Mouse (Mus musculus): ENCODE measurements at regions not wholly inside any gene's neighbourhood (a gene's known extent, or its start where the extent isn't known, plus 50 kb on each side); places are given as distances from the start of the nearest gene placed in this dataset.

DNA sequence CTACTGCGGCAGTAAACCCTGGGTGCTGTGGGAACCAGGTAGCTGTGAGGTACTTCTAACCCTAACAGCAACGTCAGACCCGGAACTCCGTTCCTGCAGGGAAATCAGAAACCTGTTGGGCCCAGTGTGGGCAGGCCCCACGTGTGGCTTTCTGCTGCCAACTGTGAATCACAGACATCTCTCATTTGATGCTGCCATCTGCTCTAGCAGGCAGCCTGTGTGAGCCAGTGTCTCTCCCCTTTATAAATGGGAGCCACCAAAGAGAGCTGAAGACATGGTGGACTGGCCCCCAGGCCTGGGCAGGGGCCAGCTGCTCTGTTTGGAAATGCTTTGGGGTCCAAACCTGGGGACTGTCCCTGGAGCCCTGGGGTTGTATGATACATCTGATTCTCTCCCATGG is 71.1 kb upstream of the Kcng1 start:
- Histone ChIP-seq H3K27me3 (ENCODE audit: control insufficient read depth, insufficient read depth, low read length) (no peaks in the 10 kb centered on the region), H3K27ac (replicated peaks; ENCODE audit: low read depth, low read length) (no peak overlapping the region), H3K36me3 (ENCODE audit: control insufficient read depth, insufficient read depth, low read length) (no peaks in the 10 kb centered on the region), H3K4me2 (ENCODE audit: low read depth, severe bottlenecking) (no peak overlapping the region), H3K9me3 (ENCODE audit: control insufficient read depth, low read length) (no peaks in the 10 kb centered on the region), H3K4me1 (ENCODE audit: control insufficient read depth, insufficient read depth, low read length) (peaks cover 11% of the 10 kb centered on the region), H3K4me3 (ENCODE audit: low read depth, low read length) (no peak overlapping the region), H3K9ac (ENCODE audit: low read length) (no peak overlapping the region)
- WGBS, result 72% methylated on average over 5 of the region's 5 CpGs
- no peak for ATAC-seq (ENCODE audit: insufficient number of reproducible peaks, low FRiP score, low TSS enrichment, low read depth)
- DNase-seq (ENCODE audit: low spot score), result no peak

DNA sequence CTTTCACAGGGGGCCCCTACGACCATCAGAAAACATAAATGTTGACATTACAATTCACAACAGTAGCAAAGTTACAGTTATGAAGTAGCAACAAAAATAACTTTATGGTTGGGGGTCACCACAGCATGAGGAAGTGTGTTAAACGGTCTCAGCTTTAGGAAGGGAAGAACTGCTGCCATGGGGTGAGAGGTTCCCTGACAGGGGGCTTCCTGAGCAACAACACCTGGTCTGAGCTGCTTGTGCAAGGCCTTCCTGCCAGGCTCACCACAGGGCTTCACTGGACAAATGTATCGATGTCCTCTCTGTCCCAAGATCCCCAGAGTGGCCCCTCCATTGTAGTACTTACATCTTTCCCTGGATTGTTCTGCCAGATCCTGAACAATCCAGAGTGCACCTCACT is 70.7 kb upstream of the Kcng1 start:
- Histone ChIP-seq H3K4me3 (ENCODE audit: low read depth, low read length) (no peak overlapping the region), H3K9me3 (ENCODE audit: control insufficient read depth, low read length) (no peaks in the 10 kb centered on the region), H3K36me3 (ENCODE audit: control insufficient read depth, insufficient read depth, low read length) (no peaks in the 10 kb centered on the region), H3K27me3 (ENCODE audit: control insufficient read depth, insufficient read depth, low read length) (no peaks in the 10 kb centered on the region), H3K4me2 (ENCODE audit: low read depth, severe bottlenecking) (no peak overlapping the region), H3K9ac (ENCODE audit: low read length) (no peak overlapping the region), H3K27ac (replicated peaks; ENCODE audit: low read depth, low read length) (no peak overlapping the region), H3K4me1 (ENCODE audit: control insufficient read depth, insufficient read depth, low read length) (peaks cover 11% of the 10 kb centered on the region)
- no peak for DNase-seq (ENCODE audit: low spot score)
- no peak for ATAC-seq (ENCODE audit: insufficient number of reproducible peaks, low FRiP score, low TSS enrichment, low read depth)
- 52% methylated on average over 3 of the region's 3 CpGs for WGBS

DNA sequence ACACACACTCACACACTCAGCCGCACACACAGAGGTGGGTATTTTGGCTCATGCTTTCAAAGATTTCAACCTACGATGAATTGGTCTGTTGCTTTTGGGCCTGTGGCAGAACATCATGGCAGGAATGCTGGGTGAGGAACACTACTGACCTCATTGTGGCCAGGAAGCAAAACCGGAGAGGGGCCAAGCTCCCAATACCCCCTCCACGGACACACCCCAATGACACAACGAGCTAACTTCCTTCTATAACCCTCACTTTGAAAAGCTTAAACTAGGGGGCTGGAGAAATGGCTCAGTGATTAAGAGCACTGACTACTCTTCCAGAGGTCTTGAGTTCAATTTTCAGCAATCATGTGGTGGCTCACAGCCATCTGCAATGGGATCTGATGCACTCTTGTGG is 63.8 kb upstream of the Kcng1 start:
- 89% methylated on average over 5 of the region's 5 CpGs for WGBS
- no peaks in the 10 kb centered on the region for H3K27me3 ChIP-seq (ENCODE audit: control insufficient read depth, insufficient read depth, low read length)

DNA sequence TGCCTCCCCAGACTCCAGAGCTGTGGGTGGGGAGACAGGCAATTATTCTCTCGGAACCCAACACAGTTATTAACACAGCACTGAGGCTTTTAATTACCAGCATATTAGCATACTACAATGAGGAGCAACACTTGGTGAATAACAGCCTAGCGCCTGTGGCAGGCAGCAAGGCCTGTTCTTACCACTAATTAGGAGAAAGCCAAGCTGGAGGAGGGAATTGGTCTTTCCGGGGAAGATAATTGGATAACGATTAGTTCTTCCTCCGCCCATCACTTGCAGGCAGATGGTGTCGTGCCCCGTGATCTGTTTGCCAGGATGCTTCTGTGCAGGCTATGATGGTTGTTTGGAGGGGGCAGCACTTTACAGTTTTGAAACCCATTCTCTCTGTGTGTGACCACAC is 62.2 kb upstream of the Kcng1 start:
- no peak overlapping the region for H3K27ac ChIP-seq (replicated peaks; ENCODE audit: low read depth, low read length)

More for the DNA sequence above, 63.8 kb upstream of the Kcng1 start:
- Histone ChIP-seq H3K9me3 (ENCODE audit: control insufficient read depth, low read length) (no peaks in the 10 kb centered on the region), H3K36me3 (ENCODE audit: control insufficient read depth, insufficient read depth, low read length) (no peaks in the 10 kb centered on the region), H3K4me2 (ENCODE audit: low read depth, severe bottlenecking) (no peak overlapping the region), H3K4me1 (ENCODE audit: control insufficient read depth, insufficient read depth, low read length) (no peaks in the 10 kb centered on the region), H3K9ac (ENCODE audit: low read length) (no peak overlapping the region), H3K27ac (replicated peaks; ENCODE audit: low read depth, low read length) (no peak overlapping the region), H3K4me3 (ENCODE audit: low read depth, low read length) (no peak overlapping the region)
- ATAC-seq (ENCODE audit: insufficient number of reproducible peaks, low FRiP score, low TSS enrichment, low read depth) (no peak), DNase-seq (ENCODE audit: low spot score) (no peak)

DNA sequence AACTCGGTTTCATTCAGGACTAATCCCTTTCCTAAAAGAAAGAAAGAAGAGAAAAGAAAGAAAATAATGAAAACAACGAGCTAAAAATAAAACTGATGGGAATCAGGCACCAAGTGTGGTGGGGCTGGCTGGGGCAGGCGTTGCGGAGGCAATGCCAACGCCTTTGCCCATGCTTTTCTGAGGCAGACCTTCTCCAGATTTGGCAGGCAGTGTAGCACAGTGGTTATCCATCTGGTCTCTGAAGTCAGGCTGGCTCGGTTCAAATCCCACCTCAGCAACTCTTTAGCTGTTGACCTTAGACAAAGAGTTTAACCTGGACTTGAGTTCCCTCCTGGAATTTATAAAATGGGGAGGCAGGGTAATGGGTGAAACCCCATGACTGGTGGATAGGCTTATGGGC is 57.3 kb upstream of the Kcng1 start:
- no peak overlapping the region for H3K4me3 ChIP-seq (ENCODE audit: low read depth, low read length)
- no peaks in the 10 kb centered on the region for H3K9me3 ChIP-seq (ENCODE audit: control insufficient read depth, low read length)
- no peak overlapping the region for H3K9ac ChIP-seq (ENCODE audit: low read length)
- WGBS, result 86% methylated on average over 6 of the region's 6 CpGs
- H3K4me2 ChIP-seq (ENCODE audit: low read depth, severe bottlenecking), result no peak overlapping the region
- no peak overlapping the region for H3K27ac ChIP-seq (replicated peaks; ENCODE audit: low read depth, low read length)
- H3K27me3 ChIP-seq (ENCODE audit: control insufficient read depth, insufficient read depth, low read length), result no peaks in the 10 kb centered on the region
- DNase-seq (ENCODE audit: low spot score), result no peak
- no peak for ATAC-seq (ENCODE audit: insufficient number of reproducible peaks, low FRiP score, low TSS enrichment, low read depth)
- H3K4me1 ChIP-seq (ENCODE audit: control insufficient read depth, insufficient read depth, low read length), result no peaks in the 10 kb centered on the region; the same call in 1 of the 2 replicates
- no peaks in the 10 kb centered on the region for H3K36me3 ChIP-seq (ENCODE audit: control insufficient read depth, insufficient read depth, low read length)

More for the DNA sequence above, 62.2 kb upstream of the Kcng1 start:
- Histone ChIP-seq H3K4me2 (ENCODE audit: low read depth, severe bottlenecking) (no peak overlapping the region), H3K9me3 (ENCODE audit: control insufficient read depth, low read length) (no peaks in the 10 kb centered on the region), H3K36me3 (ENCODE audit: control insufficient read depth, insufficient read depth, low read length) (no peaks in the 10 kb centered on the region), H3K4me1 (ENCODE audit: control insufficient read depth, insufficient read depth, low read length) (no peaks in the 10 kb centered on the region), H3K27me3 (ENCODE audit: control insufficient read depth, insufficient read depth, low read length) (no peaks in the 10 kb centered on the region), H3K4me3 (ENCODE audit: low read depth, low read length) (no peak overlapping the region), H3K9ac (ENCODE audit: low read length) (no peak overlapping the region)
- WGBS, result 21% methylated on average over 7 of the region's 7 CpGs
- no peak for DNase-seq (ENCODE audit: low spot score)
- ATAC-seq (ENCODE audit: insufficient number of reproducible peaks, low FRiP score, low TSS enrichment, low read depth), result no peak

DNA sequence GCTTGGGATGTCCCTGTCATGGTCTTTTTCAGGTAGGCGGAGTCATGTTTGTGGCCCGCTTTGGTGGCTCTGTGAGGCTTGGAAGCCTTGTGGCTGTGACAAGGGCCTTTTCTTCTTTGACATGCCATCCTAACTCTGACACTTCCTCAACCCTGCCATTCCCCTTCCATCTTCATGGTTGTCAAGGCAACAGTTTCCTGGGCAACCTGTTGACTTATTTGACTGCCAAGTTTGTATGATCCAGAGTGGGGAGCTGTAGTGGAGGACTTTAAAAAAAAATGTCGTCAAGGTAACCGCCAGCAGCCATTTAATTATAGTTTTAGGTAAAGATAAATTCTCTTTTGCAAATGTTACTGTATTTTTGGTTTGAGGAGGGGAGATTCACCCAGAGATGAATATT is 56.8 kb upstream of the Kcng1 start:
- no peak overlapping the region for H3K4me2 ChIP-seq (ENCODE audit: low read depth, severe bottlenecking)
- H3K4me1 ChIP-seq (ENCODE audit: control insufficient read depth, insufficient read depth, low read length), result no peaks in the 10 kb centered on the region; the same call in 1 of the 2 replicates
- DNase-seq (ENCODE audit: low spot score), result no peak
- H3K36me3 ChIP-seq (ENCODE audit: control insufficient read depth, insufficient read depth, low read length), result no peaks in the 10 kb centered on the region
- no peak overlapping the region for H3K27ac ChIP-seq (replicated peaks; ENCODE audit: low read depth, low read length)
- no peak overlapping the region for H3K4me3 ChIP-seq (ENCODE audit: low read depth, low read length)
- no peak overlapping the region for H3K9ac ChIP-seq (ENCODE audit: low read length)
- no peak for ATAC-seq (ENCODE audit: insufficient number of reproducible peaks, low FRiP score, low TSS enrichment, low read depth)
- no peaks in the 10 kb centered on the region for H3K27me3 ChIP-seq (ENCODE audit: control insufficient read depth, insufficient read depth, low read length)
- 87% methylated on average over 4 of the region's 4 CpGs for WGBS
- no peaks in the 10 kb centered on the region for H3K9me3 ChIP-seq (ENCODE audit: control insufficient read depth, low read length)

DNA sequence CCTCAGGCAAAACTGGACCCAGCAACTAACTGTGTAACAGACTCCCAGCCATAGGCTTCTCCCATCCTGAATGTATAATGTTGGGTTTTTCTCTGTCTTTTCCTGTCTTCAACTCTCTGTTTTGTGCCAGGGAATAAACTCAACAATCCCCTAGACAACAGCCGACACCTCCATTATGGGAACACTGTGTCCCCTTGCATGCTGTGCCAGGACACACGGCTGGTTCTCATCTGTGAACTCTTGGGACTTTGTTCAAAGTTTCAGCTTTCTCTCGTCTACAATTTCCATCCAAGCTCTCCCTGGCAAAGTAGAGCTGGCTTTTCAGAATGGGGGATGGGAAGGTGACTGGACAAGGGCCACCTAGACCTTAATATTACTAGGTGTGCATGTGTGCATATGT is 56.1 kb upstream of the Kcng1 start:
- no peaks in the 10 kb centered on the region for H3K9me3 ChIP-seq (ENCODE audit: control insufficient read depth, low read length)
- H3K27ac ChIP-seq (replicated peaks; ENCODE audit: low read depth, low read length), result no peak overlapping the region
- 78% methylated on average over 3 of the region's 3 CpGs for WGBS
- H3K4me2 ChIP-seq (ENCODE audit: low read depth, severe bottlenecking), result no peak overlapping the region
- ATAC-seq (ENCODE audit: insufficient number of reproducible peaks, low FRiP score, low TSS enrichment, low read depth) (no peak), DNase-seq (ENCODE audit: low spot score) (no peak)
- H3K9ac ChIP-seq (ENCODE audit: low read length), result no peak overlapping the region
- no peaks in the 10 kb centered on the region; the same call in 1 of the 2 replicates for H3K4me1 ChIP-seq (ENCODE audit: control insufficient read depth, insufficient read depth, low read length)
- H3K27me3 ChIP-seq (ENCODE audit: control insufficient read depth, insufficient read depth, low read length), result no peaks in the 10 kb centered on the region
- H3K4me3 ChIP-seq (ENCODE audit: low read depth, low read length), result no peak overlapping the region
- H3K36me3 ChIP-seq (ENCODE audit: control insufficient read depth, insufficient read depth, low read length), result no peaks in the 10 kb centered on the region

DNA sequence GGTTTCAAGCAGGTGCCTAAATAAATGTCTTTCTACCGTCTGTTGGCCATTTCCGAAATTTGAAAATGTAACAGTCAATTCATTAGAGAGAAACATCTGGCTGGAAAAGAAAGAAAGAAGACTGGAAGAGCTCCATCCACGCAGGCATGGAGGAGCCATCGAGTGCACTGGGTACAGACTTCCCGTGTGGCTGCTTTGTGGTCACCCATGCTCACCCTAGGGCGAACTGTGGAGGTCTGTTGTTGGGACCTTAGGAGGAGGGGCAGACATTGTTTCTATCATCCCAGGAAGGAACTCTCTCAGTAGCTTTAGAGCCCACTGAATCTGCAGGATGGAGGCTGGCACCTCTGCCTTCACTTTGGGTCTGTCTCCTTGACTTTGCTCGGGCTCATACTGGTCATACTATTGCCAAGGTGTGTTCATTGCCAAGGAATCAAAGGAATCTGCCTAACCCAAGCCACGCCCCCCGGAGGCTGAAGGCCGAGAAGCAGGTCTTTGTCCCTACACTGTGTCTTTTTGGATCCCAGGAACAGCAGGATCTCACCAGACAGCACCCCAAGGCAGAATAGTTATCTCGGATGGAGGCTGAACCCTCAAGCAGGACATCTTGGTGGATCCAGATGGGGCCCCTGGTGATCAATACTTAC is 54.3 kb upstream of the Kcng1 start:
- H3K4me3 ChIP-seq (ENCODE audit: low read depth, low read length), result no peak overlapping the region
- WGBS, result 88% methylated on average over 11 of the region's 11 CpGs
- no peaks in the 10 kb centered on the region for H3K36me3 ChIP-seq (ENCODE audit: control insufficient read depth, insufficient read depth, low read length)
- no peaks in the 10 kb centered on the region; the same call in 1 of the 2 replicates for H3K4me1 ChIP-seq (ENCODE audit: control insufficient read depth, insufficient read depth, low read length)
- ATAC-seq (ENCODE audit: insufficient number of reproducible peaks, low FRiP score, low TSS enrichment, low read depth) (no peak), DNase-seq (ENCODE audit: low spot score) (no peak)
- no peak overlapping the region for H3K27ac ChIP-seq (replicated peaks; ENCODE audit: low read depth, low read length)
- no peaks in the 10 kb centered on the region for H3K9me3 ChIP-seq (ENCODE audit: control insufficient read depth, low read length)
- no peak overlapping the region for H3K4me2 ChIP-seq (ENCODE audit: low read depth, severe bottlenecking)
- H3K9ac ChIP-seq (ENCODE audit: low read length), result no peak overlapping the region
- no peaks in the 10 kb centered on the region for H3K27me3 ChIP-seq (ENCODE audit: control insufficient read depth, insufficient read depth, low read length)

DNA sequence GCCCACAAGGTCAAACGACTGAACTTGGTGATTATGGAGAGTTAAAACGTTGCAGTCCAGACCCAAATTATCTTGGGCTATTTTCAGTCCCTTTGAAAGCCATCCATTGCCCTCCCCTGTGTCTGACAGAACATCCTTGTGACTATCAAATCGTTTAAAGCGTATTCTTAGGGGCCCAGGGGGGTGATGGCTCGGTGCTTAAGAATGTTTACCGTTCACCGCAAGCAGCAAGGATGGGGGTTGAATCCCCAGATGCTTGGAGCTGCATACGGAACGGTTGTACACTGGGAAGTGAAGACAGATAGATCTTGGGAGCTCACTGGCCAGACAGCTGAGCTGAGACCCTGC is 52.7 kb upstream of the Kcng1 start:
- H3K4me3 ChIP-seq (ENCODE audit: low read depth, low read length), result no peak overlapping the region
- no peaks in the 10 kb centered on the region; the same call in 1 of the 2 replicates for H3K4me1 ChIP-seq (ENCODE audit: control insufficient read depth, insufficient read depth, low read length)
- ATAC-seq (ENCODE audit: insufficient number of reproducible peaks, low FRiP score, low TSS enrichment, low read depth), result no peak
- 48% methylated on average over 9 of the region's 9 CpGs for WGBS
- no peak overlapping the region for H3K4me2 ChIP-seq (ENCODE audit: low read depth, severe bottlenecking)
- H3K9ac ChIP-seq (ENCODE audit: low read length), result no peak overlapping the region
- no peaks in the 10 kb centered on the region for H3K36me3 ChIP-seq (ENCODE audit: control insufficient read depth, insufficient read depth, low read length)
- H3K9me3 ChIP-seq (ENCODE audit: control insufficient read depth, low read length), result no peaks in the 10 kb centered on the region
- no peak for DNase-seq (ENCODE audit: low spot score)
- H3K27me3 ChIP-seq (ENCODE audit: control insufficient read depth, insufficient read depth, low read length), result no peaks in the 10 kb centered on the region
- H3K27ac ChIP-seq (replicated peaks; ENCODE audit: low read depth, low read length), result no peak overlapping the region

Measured in limb, embryonic 11.5 days (tissue).